Mouse (Mus musculus): Measurements from ENCODE around the gene Ddx21.
"Not testable (repeated sequence)": the region's sequence is repeated elsewhere in the genome, so short reads cannot be mapped to it uniquely, and the experiment has no call there.

Ddx21 gene

DNA sequence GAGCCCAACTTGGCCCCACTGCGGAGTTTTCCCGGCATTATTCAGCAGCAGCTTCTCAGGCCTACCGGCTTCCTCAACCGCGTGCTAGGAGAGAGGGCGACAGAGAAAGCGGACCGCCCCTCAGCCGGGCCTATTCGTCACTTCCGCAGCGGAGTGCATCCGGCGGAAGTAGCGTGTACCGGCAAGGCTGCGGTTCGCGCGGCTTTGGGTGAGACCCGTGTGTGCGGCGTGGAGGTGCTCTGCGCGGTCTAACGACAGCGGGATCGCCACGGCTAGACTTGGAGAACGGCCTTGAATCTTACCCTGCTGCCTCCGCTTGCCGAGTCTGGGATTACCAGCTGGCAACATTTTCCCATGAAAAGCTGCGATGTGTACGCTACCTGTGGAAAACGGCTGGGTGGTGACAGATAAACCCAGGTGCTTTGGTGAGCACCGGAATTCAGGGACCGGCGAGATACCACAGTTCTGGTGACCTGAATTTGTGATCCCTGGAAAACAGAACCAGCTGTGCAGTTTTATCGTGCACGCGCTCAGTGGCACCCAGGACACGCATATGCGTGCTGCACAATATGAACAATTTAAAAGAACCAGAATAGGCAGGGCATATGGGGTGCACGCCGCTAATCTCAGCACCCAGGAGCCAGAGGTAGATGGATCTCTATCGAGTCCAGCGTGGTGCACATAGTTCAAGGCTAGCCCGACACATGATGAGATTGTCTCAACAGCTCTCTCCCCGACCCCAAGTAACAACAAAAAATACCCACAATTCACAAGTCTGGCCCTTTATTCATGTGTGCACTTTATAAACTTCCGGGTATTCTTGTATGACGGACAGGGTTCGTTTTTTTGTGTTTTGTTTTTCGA is at the start of gene Ddx21:
TSS of gene Ddx21 (minus strand) at position 105 of the 864 bp plus-strand sequence.
- DNase-seq (ENCODE audit: low read depth, low spot score) = peak; percentile 75

DNA sequence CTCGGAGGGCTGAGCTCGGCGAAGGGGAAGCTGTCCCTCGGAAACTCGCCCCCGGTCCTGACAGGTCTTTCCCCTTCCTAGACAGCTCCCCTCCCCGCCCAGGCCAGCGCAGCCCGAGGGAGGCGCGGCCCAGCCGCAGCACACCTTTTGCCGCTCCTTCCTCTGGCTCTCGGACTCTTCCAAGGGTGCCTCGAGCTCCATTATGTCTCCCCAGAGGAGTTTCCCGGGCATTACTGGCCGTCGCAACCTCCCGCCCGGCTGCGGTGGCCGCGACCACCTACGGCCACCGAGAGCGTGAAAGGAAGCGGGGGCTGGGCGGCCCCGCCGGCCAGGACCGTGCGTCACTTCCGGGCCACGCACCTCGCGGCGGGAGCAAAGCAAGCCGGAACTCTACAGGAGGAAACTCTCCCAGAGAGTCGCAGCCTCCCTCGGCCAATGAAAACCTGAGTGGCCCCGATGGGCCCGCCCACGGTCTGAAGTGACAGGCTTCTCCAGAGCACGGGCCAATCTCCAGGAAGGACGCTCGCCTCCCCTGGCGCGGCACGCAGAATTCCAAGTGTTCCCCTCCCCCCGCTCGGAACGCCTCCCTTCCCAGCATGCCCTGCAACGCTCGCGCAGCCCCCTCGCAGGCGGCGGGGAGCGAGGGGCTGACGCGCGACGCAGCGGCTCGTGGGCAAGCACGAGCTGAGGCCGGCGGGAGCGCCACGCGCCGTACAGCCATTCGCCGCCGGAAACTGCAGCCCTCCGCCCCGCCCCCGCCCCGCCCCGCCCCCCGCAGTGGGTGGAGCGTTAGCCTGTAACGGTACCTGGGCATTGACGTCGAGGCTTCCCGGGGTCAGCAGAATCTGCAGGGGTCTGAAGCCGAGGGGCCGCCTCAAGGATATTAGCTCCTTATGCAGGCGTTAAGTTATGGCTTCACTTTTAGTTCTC is 49.1 kb upstream of the Ddx21 start, which contains the start of gene Ddx50:
TSS of gene Ddx50 (minus strand) at position 338 of the 930 bp plus-strand sequence.
- peak; percentile 89 for DNase-seq (ENCODE audit: low read depth, low spot score)

DNA sequence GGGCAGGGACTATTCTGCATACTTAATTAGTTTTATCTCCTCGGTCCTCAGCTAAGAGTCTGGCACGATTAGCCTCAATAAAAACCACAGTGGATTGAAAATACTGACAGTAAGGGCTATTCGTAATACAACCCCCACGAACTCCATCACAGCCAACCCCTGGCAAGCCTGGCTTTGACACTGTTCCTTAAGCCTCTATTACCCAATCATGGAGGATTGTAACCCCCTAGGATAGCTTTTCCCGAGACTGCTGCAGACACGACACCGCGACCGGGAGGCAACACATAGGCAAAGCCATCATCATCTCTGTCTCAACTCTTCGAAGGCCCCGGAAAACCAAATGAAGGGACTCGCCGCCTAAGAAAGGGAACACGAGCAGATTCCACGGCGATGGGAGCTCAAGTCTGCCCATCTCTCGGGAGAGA is 48.3 kb upstream of the Ddx21 start:
- DNase-seq (ENCODE audit: low read depth, low spot score) = peak; percentile 20

DNA sequence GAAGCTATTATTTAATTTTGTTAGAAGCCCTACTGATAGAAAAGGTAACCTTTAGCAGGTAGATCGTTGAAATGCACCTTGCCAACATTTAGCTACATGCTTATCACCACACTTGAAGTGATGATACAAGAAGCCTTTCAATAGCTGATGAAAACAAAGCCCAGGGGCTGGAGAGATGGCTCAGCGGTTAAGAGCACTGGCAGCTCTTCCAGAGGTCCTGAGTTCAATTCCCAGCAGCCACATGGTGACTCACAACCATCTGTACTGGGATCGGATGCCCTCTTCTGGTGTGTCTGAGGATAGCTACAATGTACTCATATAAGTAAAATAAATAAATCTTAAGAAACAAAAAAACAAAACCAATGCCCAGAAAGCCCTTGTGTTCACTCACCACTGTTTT is 2.1 kb upstream of the Ddx21 start:
- no peak for DNase-seq (ENCODE audit: low read depth, low spot score)

DNA sequence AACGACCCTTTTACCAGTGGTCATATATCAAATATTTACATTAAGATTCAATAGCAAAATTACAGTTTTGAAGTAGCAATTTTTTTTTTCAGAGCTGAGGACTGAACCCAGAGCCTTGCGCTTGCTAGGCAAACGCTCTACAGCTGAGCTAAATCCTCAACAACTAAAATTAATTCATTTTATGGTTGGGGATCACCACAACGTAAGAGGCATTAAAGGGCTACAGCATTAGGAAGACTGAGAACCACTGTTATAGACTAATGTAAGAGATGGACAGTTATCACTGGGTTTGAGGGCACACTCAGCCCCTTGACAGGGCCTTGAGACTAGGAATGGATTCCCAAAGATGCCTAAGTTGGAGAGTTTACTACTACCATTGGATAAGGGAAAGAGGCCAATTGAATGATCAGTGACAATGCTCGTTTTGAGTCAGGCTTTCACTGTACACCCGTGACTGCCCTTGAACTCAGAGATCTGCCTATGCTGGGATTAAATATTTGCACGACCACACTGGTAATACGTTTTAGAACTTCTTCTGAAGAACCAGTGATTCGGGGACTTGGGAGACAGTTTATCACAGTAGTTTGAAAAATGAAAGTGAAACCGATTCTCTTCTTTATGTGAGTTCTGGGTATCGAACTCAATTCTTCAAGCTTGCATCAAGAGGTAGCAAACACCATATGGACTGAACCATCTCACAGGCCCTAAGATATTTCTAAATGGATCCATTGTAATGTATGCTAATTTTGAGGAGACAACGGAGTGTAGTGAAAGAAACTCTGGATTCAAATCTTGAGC is 1.4 kb upstream of the Ddx21 start:
- DNase-seq (ENCODE audit: low read depth, low spot score) = no peak

DNA sequence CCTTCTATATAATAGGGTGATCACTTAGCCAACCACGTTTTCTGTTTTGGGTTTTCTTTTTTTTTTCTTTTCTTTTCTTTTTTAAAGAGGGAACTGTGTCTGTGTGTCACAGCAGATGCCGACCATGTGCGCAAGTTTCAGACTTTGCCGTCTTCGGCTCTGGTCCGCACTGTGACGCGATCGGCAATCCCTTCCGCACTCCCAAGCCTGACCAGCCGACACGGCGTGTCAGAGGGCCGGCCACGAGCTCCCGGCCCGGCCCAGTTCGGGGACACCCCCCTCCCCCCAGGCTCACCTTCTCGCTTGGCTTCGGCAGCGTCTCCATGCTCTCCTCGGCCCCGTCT is 276 bp downstream of the Ddx21 start:
- no peak for DNase-seq (ENCODE audit: low read depth, low spot score)

DNA sequence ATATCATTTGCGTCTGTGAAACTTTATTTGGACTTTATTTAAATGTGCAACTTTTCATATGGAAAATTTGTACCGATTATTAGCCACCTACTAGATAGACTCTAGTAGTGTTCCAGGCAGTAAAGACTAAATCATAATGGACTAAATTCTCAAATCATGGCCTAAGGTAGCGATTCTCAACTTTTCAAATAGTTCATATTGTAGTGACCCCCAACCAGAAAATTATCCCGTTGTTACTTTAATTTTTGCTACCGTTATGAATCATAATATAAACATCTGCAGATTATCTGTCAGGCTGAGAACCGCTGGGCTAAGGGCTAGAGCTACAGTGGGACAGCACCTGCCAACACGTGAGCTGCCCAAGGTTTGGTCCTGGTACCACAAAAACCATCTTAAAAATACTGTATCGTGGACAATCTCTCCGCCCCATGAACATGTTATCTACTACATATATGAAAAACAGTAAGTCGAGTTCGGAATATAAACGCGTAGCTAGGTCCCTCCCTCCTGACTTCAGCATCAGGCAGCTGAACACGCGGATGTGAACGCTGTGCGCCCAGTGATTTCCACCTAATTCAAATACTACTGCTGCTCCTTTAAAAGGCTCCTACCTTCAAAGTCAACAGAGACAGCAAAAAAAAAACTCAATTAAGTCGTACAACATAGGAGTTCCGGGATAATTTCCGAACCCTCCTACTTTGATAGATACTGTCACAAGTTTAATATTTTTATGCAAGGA is 859 bp downstream of the Ddx21 start:
- DNase-seq (ENCODE audit: low read depth, low spot score) = peak; percentile 24

DNA sequence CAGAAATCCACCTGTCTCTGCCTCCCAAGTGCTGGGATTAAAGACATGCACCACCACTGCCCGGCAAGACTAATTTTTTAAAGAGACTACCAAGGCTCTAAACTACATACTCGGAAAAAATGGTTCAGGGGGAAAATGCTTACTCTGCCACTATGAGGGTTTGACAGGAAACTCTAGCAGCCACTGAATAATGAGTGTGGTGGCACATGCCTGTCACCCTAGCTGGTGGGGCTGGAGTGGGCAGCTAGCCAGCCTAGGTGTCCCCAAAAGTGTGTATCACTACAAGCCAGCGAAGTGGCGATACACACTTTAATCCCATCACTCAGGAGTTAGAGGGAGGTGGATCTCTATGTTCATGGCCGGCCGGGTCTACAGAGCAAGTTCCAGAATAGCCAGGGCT is 2.0 kb downstream of the Ddx21 start:
- no peak for DNase-seq (ENCODE audit: low read depth, low spot score)

DNA sequence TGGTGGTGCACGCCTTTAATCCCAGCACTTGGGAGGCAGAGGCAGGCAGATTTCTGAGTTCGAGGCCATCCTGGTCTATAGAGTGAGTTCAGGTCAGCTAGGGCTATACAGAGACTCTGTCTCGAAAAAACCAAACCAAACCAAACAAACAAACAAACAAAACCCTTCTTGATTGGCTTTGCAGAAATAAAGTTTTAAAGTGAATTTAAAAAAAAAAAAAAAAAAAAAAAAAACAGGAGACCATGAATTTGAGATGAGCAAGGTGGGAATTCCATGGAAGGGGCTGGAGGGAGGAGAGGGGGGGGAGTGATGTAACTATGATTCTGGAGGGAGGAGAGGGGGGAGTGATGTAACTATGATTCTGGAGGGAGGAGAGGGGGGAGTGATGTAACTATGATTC is 2.8 kb downstream of the Ddx21 start:
- not testable (repeated sequence) for DNase-seq (ENCODE audit: low read depth, low spot score)

DNA sequence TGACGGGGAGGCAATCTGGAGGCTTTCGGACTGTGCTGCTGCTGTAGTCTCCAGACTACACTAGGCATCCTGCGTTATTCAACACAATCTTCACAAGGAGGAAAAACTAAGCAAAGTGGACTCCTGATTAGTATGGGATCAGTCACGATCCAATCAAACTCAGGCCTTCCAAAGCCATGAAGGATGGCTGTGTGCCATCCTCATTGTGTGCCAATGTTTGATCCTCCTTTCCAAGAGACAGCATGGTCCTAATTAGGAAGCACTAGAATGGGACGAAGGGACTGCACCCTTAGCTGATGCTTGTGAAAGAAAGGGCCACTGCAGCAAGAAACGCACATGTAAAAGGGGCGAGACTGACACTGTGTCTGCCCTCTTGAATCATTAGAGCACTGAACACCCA is 9.6 kb downstream of the Ddx21 start:
- DNase-seq (ENCODE audit: low read depth, low spot score) = no peak

DNA sequence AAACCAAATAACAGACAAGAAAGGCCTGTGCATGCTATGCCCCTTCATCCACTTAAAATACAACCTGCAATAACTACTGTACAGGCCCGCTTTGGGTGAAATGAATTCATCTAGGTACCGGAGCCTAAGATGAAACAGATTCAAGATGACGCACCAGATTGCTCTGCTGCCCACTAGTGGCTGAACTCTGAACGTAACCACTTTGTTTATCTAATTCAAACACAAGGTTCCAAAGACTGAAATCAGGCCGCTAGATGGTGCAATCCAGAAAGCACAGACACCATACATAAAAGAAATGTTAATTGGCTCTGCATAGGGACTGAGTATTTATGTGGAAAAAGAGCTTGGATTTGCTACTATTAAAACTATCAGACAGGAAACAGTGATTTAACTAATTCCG is 11.9 kb downstream of the Ddx21 start:
- peak; percentile 69 for DNase-seq (ENCODE audit: low read depth, low spot score)

DNA sequence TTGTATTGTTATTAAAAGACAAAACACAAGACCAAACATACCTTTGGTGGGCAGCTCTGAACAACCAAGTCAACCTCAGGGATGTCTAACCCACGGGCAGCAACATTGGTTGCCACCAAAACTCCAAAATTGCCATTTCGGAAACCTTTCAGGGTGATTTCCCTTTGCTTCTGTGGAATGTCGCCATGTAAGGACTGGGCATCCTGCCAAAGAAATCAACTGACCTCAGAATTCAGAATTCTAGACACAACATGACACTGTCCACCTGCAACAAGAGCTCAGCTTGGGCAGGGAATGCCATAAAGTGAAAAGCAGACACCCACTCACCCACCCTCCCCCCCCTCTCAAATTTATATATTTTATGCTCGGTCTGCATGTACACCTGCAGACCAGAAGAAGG is 13.5 kb downstream of the Ddx21 start:
- DNase-seq (ENCODE audit: low read depth, low spot score) = no peak

DNA sequence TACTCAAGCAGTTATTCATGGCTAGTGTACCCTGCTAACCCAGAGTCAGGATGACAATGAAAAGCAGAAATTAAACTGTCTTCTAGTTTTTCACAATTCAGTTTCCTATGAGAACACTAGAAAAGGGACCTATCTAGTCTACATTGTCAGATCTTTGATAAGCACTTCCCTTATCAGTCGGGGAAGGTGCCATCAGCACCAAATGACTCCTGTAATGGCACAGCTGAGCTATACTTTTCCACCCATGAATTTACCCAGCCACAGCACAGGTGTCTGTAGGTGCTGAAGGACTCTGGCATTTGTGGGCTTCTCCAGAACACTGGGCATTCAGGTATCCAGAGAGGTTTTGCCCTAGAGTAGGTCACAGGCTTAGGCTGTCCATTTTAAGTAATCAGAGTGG is 18.8 kb downstream of the Ddx21 start:
- no peak for DNase-seq (ENCODE audit: low read depth, low spot score)

DNA sequence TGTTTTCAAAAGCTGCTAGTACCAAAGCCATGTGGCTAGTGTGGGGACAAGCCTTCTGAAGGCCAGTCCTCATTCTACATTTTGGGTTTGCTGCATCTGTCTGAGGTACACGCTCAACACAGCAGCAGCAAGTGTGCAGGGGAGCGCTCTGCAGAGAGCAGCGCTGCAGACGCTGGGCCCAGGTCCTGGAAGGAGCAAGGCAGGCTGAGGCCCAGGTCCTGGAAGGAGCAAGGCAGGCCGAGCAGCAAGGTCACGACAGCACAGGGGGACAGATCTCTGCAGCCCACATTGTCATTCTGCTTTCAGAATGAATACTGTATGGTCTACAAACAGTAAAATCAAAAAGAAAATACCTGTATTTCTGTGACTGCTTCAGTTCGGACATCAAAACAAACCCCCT is 19.4 kb downstream of the Ddx21 start:
- no peak for DNase-seq (ENCODE audit: low read depth, low spot score)

DNA sequence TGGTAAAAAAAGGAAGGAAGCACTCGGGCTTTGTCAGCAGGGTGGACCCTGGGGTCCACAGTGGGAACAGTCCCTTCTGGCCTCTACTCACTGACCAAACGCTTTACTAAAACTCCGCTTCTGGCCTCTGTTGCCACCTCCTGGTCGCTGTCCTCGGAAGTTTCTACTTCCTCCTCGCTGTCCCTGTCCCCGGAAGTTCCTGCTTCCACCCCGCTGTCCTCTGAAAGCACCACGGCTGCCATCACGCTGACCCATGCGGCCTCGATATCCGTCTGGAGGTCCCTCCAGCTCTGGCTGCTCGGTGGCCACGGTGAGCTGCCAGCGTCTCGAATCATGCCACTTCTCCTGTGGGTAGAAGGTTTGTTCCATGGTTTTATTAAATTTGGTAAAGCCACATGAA is 19.8 kb downstream of the Ddx21 start:
- DNase-seq (ENCODE audit: low read depth, low spot score) = no peak

DNA sequence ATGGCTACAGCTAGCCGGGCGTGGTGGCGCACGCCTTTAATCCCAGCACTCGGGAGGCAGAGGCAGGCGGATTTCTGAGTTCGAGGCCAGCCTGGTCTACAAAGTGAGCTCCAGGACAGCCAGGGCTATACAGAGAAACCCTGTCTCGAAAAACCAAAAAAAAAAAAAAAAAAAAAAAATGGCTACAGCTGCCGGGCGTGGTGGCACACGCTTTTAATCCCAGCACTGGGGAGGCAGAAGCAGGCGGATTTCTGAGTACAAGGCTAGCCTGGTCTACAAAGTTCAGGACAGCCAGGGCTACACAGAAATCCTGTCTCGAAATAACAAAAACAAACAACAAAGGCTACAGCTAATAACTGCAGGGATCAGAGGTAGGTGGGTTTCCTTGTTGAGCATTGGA is 23.0 kb downstream of the Ddx21 start:
- not testable (repeated sequence) for DNase-seq (ENCODE audit: low read depth, low spot score)

DNA sequence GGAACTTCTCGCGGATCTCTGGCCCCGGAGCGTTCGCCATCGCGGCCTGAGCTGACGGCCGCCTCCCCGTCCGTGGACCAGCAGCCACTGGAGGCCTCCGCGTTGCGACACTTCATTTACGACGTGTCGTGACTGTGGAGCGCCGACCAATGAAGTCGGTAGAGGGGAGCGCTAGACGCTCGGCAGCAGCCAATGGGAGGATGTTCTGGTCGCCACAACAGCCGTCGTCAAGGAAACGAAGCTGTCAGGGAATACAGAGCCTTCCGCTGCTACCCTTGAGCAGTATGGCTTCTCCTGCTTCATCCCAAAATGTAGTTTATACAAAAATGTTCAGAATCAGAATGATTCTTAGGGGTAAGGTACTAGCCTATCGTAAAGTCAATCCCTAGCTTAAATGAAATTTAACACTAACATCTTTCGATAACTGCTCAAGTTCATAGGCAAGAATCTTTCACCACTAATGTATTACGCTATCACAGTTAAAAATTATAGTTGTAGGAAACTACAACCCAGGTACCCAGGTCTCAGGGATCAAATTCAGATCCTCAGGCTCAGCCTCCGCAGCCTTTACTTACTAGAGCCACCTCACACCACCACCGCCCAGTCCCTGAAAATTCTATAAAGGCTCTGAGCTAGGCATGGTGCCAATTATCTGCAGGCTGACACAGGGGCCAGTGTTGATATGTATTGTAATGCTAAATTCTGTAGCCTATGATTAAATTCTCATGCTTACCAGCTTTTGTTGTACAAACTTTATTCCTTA is 23.6 kb downstream of the Ddx21 start, which contains the start of gene Kif1bp:
TSS of gene Kif1bp (minus strand) at position 120 of the 763 bp plus-strand sequence.
- DNase-seq (ENCODE audit: low read depth, low spot score) = peak; percentile 97

DNA sequence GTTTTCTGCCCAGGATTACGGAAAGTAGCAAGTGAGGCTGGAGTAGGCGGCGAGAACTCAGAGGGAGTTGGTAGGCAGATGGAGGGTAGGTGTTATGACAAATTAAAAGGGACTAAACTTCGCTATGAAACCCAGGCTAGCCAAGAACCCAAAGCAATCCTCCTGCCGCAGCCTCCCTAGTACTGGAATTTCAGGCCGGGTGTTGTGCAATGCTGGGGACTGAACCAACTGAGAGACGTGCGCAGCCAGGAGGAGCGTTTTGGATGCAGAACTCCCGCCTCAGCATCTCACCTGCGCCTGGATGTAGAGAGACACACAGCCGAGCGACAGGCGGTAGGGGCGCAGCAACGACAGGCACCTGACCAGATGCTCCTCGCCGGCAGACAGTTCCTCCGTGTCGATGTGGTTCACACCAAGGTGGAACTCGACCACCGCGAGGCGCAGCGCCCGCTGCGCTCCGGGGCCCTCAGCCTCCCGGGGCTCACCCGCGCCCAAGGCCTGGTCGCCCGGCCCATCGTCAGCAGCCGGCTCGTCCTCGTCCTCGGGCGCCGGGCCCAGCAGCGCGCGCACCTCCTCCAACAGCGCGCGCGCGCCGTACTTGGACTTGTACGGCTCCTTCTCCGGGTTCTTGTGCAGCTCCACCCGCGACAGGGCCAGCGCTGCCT is 24.3 kb downstream of the Ddx21 start:
- peak; percentile 5 for DNase-seq (ENCODE audit: low read depth, low spot score)

DNA sequence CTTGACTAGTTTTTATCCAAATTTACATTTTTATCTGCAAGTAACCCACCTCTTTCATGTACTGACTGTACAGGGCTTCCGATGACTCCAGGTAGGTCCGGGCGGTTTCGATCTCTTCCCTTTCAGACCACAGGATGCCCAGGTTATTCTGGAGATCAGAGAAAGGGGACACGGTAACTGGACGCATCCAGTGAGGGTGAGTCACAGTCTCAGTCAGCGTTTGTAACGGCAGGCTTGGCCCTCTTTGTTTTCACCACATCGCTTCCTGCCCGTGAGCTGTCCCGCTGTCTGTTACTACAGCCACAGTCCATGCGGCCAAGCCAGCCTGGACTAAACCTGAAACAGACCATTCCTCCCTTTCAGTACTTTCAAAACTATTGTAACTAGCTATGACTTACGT is 27.1 kb downstream of the Ddx21 start:
- DNase-seq (ENCODE audit: low read depth, low spot score) = no peak

All from c-Kit-negative CD71-positive TER-119-positive erythroid progenitor cells, embryonic 14.5 days (primary cell).